Mouse (Mus musculus): ENCODE data around the gene Zfp36. TPM values are rescaled to one million over a fixed set of nuclear protein-coding genes. Genes with fewer than 3 reads are reported as not detected.

Gene Zfp36
- polyA plus RNA-seq, 1 experiment from 2014 or later = 7.5 TPM

DNA sequence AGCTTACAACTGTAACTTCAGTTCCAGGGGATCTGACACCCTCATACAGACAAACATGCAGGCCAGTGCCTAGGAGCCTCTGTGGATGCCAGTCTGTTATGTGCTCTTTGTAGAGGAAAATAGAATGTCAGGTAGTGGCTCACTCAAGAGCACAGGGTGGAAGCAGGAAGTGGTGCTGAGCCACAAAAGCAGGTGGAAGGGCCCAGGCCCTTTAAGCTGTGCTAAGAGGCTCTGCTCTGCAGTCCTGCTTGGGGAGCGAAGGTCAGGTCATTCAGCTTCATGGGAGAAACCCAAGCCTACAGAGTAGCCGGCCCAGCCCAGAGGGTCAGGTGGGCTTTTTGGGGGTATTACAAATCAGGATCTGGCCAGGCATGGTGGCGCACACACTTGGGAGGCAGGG lies 24.8 kb downstream of the Zfp36 start:
- Histone ChIP-seq H3K27me3 (ENCODE audit: low read depth, poor library complexity, severe bottlenecking) (no peaks in the 10 kb centered on the region), H3K36me3 (peaks cover 66% of the 10 kb centered on the region), H3K27ac (no peak overlapping the region), H3K9me3 (replicated peaks) (no peaks in the 10 kb centered on the region), H3K4me3 (no peak overlapping the region), H3K4me1 (peaks cover 32% of the 10 kb centered on the region)
- WGBS = 88% methylated on average over 3 of the region's 3 CpGs
- no peak for DNase-seq (ENCODE audit: low spot score)

DNA sequence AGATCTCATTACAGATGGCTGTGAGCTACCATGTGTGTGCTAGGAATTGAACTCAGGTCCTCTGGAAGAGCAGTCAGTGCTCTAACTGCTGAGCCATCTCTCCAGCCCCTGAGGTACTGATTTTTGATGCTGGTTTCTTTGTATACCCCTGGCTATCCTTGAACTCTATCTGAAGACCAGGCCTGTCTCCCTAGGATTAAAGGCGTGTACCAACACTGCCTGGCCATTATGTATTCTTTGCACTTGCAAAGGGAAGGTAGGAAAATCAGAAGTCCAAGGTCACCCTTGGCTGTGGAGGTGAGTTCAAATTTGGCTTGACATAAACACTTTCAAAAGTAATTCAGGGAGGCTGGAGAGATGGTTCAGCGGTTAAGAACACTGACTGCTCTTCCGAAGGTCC lies 25.5 kb downstream of the Zfp36 start:
- 92% methylated on average over 3 of the region's 3 CpGs for WGBS
- Histone ChIP-seq H3K36me3 (peaks cover 60% of the 10 kb centered on the region), H3K27ac (no peak overlapping the region), H3K4me1 (peaks cover 38% of the 10 kb centered on the region), H3K4me3 (no peak overlapping the region), H3K27me3 (ENCODE audit: low read depth, poor library complexity, severe bottlenecking) (no peaks in the 10 kb centered on the region), H3K9me3 (replicated peaks) (no peaks in the 10 kb centered on the region)
- no peak for DNase-seq (ENCODE audit: low spot score)

DNA sequence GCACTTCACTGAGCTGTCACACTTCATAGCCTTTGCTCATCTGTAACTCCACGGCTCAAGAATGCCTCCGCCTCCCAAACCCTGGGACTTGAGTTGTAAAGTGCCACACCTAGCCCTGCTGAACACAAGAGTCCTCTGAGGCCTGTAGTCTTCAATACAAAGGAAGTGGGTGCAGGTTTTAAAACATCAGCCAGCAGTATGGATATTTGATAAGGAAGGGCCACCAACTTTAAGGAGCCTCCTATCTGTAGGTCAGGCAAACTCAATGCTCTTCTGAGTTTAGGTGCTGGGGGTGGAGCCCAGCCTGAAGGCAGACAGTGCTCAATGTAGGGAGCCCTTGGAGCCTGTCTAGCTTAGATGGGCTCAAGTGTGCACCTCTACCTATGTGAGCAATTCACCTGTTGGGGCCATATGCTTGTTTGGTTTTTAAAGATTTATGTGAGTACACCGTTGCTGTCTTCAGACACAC lies 25.9 kb downstream of the Zfp36 start:
- no peaks in the 10 kb centered on the region for H3K9me3 ChIP-seq (replicated peaks)
- no peak overlapping the region for H3K4me3 ChIP-seq
- no peak for DNase-seq (ENCODE audit: low spot score)
- no peaks in the 10 kb centered on the region for H3K27me3 ChIP-seq (ENCODE audit: low read depth, poor library complexity, severe bottlenecking)
- 88% methylated on average over 3 of the region's 3 CpGs for WGBS
- peaks cover 42% of the 10 kb centered on the region for H3K4me1 ChIP-seq
- no peak overlapping the region for H3K27ac ChIP-seq
- H3K36me3 ChIP-seq = peaks cover 55% of the 10 kb centered on the region

DNA sequence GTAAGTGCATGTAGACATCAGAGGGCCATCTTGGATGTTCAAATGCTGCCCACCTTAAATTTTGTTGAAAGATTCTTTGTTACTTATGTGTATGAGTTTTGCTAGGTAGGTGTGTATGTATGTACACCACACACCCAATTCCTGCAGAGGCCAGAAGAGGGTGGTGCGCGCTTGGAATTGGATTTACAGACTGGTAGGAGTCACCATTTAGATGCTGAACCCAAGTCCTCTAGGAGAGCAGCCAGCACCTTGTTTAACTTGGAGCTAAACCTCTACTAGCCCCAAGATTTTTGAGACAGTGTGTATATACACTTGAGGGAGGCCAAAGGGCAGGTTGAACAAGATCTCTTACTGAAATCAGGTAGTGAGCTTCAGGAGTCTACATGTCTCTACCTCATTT lies 26.8 kb downstream of the Zfp36 start:
- DNase-seq (ENCODE audit: low spot score) = no peak
- 100% methylated on average over 2 of the region's 2 CpGs for WGBS
- Histone ChIP-seq H3K27me3 (ENCODE audit: low read depth, poor library complexity, severe bottlenecking) (no peaks in the 10 kb centered on the region), H3K27ac (no peak overlapping the region), H3K4me1 (peaks cover 43% of the 10 kb centered on the region), H3K36me3 (peaks cover 47% of the 10 kb centered on the region), H3K9me3 (replicated peaks) (no peaks in the 10 kb centered on the region), H3K4me3 (no peak overlapping the region)

DNA sequence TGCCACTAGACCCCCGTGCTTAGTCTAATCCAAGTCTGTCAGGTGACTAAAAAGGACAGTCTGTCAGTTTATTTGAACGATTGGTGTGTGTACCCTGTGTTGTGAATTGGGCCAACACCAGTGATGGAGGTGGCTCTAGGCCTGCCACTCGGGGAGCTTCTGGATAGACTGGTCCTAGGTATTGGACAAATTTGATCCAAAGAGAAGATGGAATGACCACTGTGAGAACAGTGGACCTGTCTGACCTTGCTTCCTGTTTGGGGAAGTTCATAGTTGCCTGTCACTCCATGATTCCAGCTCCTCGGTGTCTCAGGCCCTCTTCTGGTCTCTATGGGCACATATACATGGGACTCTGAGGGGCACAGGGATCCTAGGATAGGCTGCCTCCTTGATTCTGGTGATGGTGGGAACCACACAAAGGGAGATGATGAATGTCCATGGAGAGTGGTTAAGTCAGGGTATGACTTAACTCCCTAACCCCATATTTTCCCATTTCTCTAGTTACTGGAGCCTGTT lies 28.3 kb downstream of the Zfp36 start:
- Histone ChIP-seq H3K4me3 (peak overlapping the region; percentile 93), H3K27me3 (ENCODE audit: low read depth, poor library complexity, severe bottlenecking) (no peaks in the 10 kb centered on the region), H3K36me3 (peaks cover 47% of the 10 kb centered on the region), H3K9me3 (replicated peaks) (no peaks in the 10 kb centered on the region), H3K4me1 (peaks cover 27% of the 10 kb centered on the region), H3K27ac (peak overlapping the region; percentile 96)
- DNase-seq (ENCODE audit: low spot score) = no peak
- 41% methylated on average over 4 of the region's 4 CpGs for WGBS

DNA sequence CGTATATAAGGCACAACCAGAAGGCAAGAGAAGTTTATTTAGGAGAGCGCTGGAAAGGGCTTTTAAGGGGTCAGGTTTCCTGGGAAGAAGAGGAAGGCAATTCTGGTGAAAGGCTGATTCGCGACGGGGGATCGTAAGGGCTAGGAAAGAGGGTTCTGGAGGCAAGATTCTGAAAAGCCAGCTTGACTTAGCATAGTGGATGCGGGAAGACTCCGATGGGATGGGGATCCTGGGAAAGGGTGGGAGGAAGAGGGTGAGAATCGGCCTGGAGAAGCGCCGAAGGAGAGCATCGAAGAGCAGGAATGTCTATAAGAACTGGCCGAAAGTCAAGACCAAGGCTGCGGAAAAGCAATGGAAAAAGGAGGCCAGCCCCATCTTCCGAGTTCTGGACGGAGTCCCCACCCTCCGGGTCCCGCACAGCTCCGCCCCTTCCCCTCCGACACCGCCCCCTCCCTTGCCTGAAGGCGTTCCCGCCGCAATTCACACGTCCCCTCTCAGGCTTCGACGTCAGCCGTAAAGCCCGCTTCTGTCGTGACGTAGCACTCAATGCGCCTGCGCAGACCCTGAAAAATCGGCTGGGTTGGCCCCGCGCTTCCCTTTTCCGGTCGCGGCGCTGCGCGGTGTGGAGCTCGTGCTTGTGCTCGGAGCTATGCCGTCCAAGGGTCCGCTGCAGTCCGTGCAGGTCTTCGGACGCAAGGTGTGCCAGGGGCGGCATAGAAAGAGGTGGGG lies 29.7 kb downstream of the Zfp36 start, which contains the start of gene Rps16:
TSS of gene Rps16 (plus strand) at position 498 of the 729 bp plus-strand sequence.
- peaks cover 39% of the 10 kb centered on the region for H3K36me3 ChIP-seq
- WGBS = under 1% methylated on average over 50 of the region's 50 CpGs

DNA sequence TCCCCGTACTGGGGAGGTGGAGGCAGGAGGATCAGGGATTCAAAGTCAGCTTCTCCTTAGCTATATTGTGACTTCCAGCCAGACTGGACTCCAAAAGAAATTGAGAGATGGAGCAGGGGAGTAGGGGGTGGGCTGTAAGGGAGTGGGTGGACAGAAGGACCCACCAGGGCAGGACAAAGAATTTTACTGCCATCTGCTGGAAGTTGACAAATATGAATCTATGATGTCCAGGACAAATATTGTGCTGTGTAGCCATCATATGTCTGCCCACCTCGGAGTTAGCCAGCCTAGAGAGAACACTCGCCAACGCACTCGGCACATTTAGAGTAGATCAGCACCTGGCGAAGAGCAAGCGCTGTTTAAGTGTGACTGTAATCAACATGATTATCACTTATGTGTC lies 31.5 kb downstream of the Zfp36 start:
- Histone ChIP-seq H3K9me3 (replicated peaks) (no peaks in the 10 kb centered on the region), H3K4me1 (peaks cover 23% of the 10 kb centered on the region), H3K4me3 (no peak overlapping the region), H3K36me3 (peaks cover 23% of the 10 kb centered on the region), H3K27me3 (ENCODE audit: low read depth, poor library complexity, severe bottlenecking) (no peaks in the 10 kb centered on the region), H3K27ac (no peak overlapping the region)
- no peak for DNase-seq (ENCODE audit: low spot score)
- WGBS = 87% methylated on average over 7 of the region's 7 CpGs

More for the DNA sequence above, 29.7 kb downstream of the Zfp36 start, which contains the start of gene Rps16:
- Histone ChIP-seq H3K4me3 (peak within 1 kb of the TSS; percentile 93), H3K9me3 (replicated peaks) (no peaks in the 10 kb centered on the region), H3K27ac (peak within 1 kb of the TSS; percentile 96), H3K4me1 (peaks cover 23% of the 10 kb centered on the region), H3K27me3 (ENCODE audit: low read depth, poor library complexity, severe bottlenecking) (no peaks in the 10 kb centered on the region)
- peak; percentile 99 for DNase-seq (ENCODE audit: low spot score)

DNA sequence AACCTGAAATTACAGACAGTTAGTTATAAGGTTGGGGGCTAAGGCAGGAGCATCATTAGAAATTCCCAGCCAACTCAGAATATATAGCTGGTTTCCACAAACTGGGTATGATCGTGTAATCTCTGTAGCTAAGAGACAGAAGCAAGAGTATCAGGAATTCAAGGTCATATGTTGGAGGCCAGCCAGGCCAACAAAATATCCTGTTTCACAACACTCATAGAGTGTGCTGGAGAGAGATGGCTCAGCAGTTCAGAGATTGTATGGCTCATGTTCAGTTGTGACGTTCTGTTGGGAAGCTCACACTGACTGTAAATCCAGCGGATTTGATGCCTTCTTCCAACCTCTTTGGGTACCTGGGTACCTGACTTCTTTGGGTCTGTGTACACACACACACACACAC lies 32.3 kb downstream of the Zfp36 start:
- Histone ChIP-seq H3K27ac (no peak overlapping the region), H3K4me3 (no peak overlapping the region), H3K27me3 (ENCODE audit: low read depth, poor library complexity, severe bottlenecking) (no peaks in the 10 kb centered on the region), H3K4me1 (peaks cover 23% of the 10 kb centered on the region), H3K9me3 (replicated peaks) (no peaks in the 10 kb centered on the region), H3K36me3 (peaks cover 14% of the 10 kb centered on the region)
- 87% methylated on average over 3 of the region's 3 CpGs for WGBS
- DNase-seq (ENCODE audit: low spot score) = no peak

DNA sequence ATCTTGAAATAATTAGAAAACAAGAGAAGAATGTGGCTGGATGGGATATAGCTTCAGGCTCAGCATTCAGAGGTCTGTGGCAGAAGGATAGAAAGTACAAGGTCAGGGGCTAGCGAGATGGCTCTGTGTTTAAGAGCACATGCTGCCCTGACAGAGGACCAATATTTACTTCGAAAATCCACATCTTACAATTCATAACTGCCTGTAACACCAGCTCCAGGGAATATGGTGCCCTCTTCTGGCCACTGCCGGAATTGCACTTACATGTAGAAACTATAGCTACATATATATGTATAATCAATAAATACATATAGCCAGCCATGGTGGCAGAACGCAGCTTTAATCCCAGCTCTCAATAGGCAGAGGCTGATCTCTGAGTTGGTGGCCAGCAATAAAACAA lies 35.4 kb downstream of the Zfp36 start:
- Histone ChIP-seq H3K4me1 (peaks cover 33% of the 10 kb centered on the region), H3K4me3 (no peak overlapping the region), H3K27ac (no peak overlapping the region), H3K9me3 (replicated peaks) (no peaks in the 10 kb centered on the region), H3K36me3 (no peaks in the 10 kb centered on the region), H3K27me3 (ENCODE audit: low read depth, poor library complexity, severe bottlenecking) (no peaks in the 10 kb centered on the region)
- WGBS = 11% methylated on average over 4 of the region's 4 CpGs
- peak; percentile 90 for DNase-seq (ENCODE audit: low spot score)

DNA sequence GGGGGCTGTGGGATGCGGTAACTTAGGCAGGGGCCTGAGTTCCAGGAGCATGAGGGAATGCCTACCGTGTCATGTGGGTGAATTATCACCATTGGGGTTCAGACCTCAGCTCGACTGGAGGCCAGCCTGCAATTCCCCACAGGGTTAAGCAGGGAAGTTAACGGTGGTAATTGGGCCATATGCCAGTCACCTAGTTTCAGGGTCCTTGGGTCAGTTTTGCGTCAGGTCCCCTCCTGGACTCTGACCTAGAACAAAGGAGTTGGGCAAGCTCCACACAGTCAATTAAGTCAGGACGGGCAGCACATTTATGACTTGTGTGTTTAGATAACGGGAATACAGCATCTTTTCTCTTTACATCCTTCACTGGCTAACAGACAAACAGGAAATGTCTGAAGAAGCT lies 38.7 kb downstream of the Zfp36 start:
- Histone ChIP-seq H3K4me3 (0 out of 2 replicates have a peak overlapping the region, but pooled peaks have one; percentile 10), H3K27ac (peak overlapping the region; percentile 76), H3K27me3 (ENCODE audit: low read depth, poor library complexity, severe bottlenecking) (no peaks in the 10 kb centered on the region), H3K4me1 (peaks cover 35% of the 10 kb centered on the region), H3K9me3 (replicated peaks) (no peaks in the 10 kb centered on the region), H3K36me3 (0 out of 2 replicates have a peak, but pooled peaks cover 3% of the 10 kb centered on the region)
- DNase-seq (ENCODE audit: low spot score) = no peak
- 28% methylated on average over 7 of the region's 7 CpGs for WGBS

DNA sequence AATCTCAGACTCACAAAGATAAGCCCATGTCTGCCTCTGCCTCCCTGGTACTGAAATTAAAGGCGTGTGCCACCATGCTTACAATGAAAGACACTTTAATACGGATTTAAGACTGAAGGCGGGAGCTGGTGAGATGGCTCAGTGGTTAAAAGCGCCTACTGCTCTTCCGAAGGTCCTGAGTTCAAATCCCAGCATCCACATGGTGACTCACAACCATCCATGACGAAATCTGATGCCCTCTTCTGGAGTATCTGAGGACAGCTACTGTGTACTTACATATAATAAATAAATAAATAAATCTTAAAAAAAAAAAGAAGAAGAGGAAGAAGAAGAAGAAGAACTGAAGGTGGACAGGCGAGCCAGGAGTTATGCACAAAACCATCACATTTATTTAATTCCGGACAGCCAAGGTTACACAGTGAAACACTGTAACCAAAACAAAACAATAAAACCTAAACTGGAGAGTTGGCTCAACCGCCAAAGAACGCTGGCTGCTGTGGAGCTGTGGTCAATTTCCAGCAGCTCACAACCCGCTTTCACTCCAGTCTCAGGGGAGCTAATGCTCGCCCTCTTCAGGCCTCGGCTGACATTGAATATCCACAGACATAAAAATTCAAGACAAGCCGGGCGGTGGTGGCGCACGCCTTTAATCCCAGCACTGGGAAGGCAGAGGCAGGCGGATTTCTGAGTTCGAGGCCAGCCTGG lies 40.7 kb downstream of the Zfp36 start:
- no peak for DNase-seq (ENCODE audit: low spot score)
- H3K27ac ChIP-seq = peak overlapping the region; percentile 93
- 83% methylated on average over 19 of the region's 19 CpGs for WGBS

DNA sequence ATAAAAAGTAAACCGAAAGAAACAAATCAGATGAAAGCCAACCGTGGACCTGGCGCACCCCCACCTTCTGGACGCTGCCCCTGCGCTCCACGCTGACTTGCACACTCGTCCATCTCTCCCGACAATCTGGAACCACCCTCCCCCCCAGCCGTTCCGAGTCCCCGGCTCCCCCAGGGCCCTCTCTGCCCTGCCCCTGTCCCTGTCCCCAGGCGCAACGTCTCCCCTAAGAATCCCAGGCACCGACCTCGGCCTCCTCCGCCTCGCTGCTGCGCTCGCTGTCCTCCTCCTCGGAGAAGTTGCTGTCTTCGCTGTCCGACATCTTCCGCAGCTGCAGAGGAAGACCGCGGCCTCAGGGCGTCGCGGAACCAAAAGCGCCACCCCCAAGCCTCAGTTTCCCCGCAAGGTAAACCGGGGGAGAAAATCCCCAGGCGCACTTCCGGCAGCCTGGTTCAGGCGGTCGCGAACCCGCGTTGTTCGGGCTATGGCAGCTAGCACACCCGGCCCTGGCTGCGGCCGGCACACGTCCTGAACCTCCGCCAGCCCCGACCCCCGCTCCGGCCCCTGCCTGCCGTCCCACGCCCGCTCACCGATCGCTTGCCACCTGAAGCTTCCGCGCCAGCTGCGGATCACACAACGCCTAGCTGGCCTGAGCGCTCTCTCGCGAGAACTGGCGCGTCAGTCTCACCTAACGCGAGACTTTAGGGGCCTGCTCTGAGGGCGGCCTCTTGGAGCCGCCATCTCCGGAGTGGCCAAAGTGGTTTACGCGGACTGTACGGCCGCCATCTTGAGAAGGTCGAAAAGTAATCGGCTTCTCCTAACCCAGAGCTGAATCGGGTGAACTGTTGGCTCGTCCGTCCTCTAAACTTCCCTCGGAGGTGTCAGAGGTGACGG lies 41.7 kb downstream of the Zfp36 start, which contains the start of gene Supt5:
TSS of gene Supt5 (minus strand) at position 639 of the 891 bp plus-strand sequence.
- Histone ChIP-seq H3K4me3 (peak within 1 kb of the TSS; percentile 73), H3K27me3 (ENCODE audit: low read depth, poor library complexity, severe bottlenecking) (no peaks in the 10 kb centered on the region), H3K9me3 (replicated peaks) (no peaks in the 10 kb centered on the region), H3K27ac (peak within 1 kb of the TSS; percentile 93), H3K4me1 (peaks cover 35% of the 10 kb centered on the region), H3K36me3 (peaks cover 31% of the 10 kb centered on the region)
- peak; percentile 95 for DNase-seq (ENCODE audit: low spot score)
- whole genome bisulfite sequencing = under 1% methylated on average over 77 of the region's 77 CpGs

More for the DNA sequence above, 40.7 kb downstream of the Zfp36 start:
- Histone ChIP-seq H3K27me3 (ENCODE audit: low read depth, poor library complexity, severe bottlenecking) (no peaks in the 10 kb centered on the region), H3K4me3 (peak overlapping the region; percentile 73), H3K9me3 (replicated peaks) (no peaks in the 10 kb centered on the region), H3K36me3 (peaks cover 22% of the 10 kb centered on the region), H3K4me1 (peaks cover 35% of the 10 kb centered on the region)

All from limb, embryonic 10.5 days (tissue).